Comparison of ENCODE assay signal across 9 mouse cellular contexts in the genomic region with DNA sequence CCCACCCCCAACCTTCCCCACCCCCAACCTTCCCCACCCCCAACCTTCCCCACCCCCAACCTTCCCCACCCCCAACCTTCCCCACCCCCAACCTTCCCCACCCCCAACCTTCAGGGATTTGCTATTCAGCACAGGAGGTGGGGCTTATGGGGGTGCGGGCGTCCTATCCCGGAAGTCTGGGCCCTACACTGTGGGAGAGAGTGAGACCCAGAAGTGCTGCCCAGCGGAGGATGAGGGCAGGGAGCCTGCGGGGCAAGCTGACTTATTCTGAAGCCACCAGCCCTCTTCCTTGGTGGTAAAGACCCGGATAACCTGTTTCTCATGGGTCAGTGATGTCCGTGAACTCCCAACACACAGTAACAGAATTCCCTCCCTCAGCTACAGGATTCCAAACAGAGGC. TPM values are rescaled to one million over a fixed set of nuclear protein-coding genes. Genes with fewer than 3 reads are reported as not detected.
DNase-seq lines count a peak whose midpoint lies in the region; ATAC-seq lines count a peak whose summit lies in the region.
"Had no signal": no experiment of that assay in that cellular context is flagged by ENCODE, and none has a peak within 500 bp of the region (broad histone marks: within the 10 kb centered on the region; RNA-seq: fewer than 3 reads in every experiment).

No protein-coding gene starts in this region.

- no peak overlapping the region for H3K4me3 ChIP-seq in liver, embryonic 11.5 days (ENCODE audit: low read depth, low read length)
- H3K4me3 ChIP-seq in forebrain, embryonic 10.5 days = peak overlapping the region; percentile 45
- H3K4me3 ChIP-seq in hindbrain, embryonic 13.5 days = no peak overlapping the region

- WGBS in liver, embryonic 11.5 days = 3% methylated on average over 7 of the region's 7 CpGs
- under 1% methylated on average over 7 of the region's 7 CpGs for WGBS in forebrain, embryonic 10.5 days
- WGBS in hindbrain, embryonic 13.5 days = 2% methylated on average over 7 of the region's 7 CpGs

- H3K4me2 ChIP-seq in liver, embryonic 11.5 days = peak overlapping the region; percentile 45
- H3K4me2 ChIP-seq in hindbrain, embryonic 13.5 days = peak overlapping the region; percentile 53

- H3K4me1 ChIP-seq in liver, embryonic 11.5 days (replicated peaks; ENCODE audit: control insufficient read depth, insufficient read depth, low read length) = no peaks in the 10 kb centered on the region; the same call in 1 of the 2 replicates
- H3K4me1 ChIP-seq in forebrain, embryonic 10.5 days = peaks cover 35% of the 10 kb centered on the region
- peaks cover 60% of the 10 kb centered on the region for H3K4me1 ChIP-seq in hindbrain, embryonic 13.5 days (replicated peaks)

- no peak for DNase-seq in liver, embryonic 11.5 days (ENCODE audit: low spot score)
- DNase-seq in liver = no peak
- no peak for DNase-seq in forebrain, embryonic 10.5 days (ENCODE audit: extremely low spot score, low spot score)
- DNase-seq in lung, postnatal 10 days = peak; percentile 69
- no peak for DNase-seq in frontal cortex, postnatal 25 days (ENCODE audit: low spot score in 2 of 2)
- DNase-seq in left cerebral cortex, adult 11 months (ENCODE audit: low spot score) = no peak
- no peak for DNase-seq in gastrocnemius, postnatal 4 days (ENCODE audit: low spot score in 2 of 2)

- H3K27ac ChIP-seq in liver, embryonic 11.5 days (ENCODE audit: low read depth, low read length) = no peak overlapping the region
- 0 out of 2 replicates have a peak overlapping the region, but pooled peaks have one; percentile 52 for H3K27ac ChIP-seq in forebrain, embryonic 10.5 days
- H3K27ac ChIP-seq in hindbrain, embryonic 13.5 days = no peak overlapping the region

- H3K36me3 ChIP-seq in liver, embryonic 11.5 days (ENCODE audit: control insufficient read depth, insufficient read depth, low read length) = no peaks in the 10 kb centered on the region
- no peaks in the 10 kb centered on the region for H3K36me3 ChIP-seq in forebrain, embryonic 10.5 days (replicated peaks)
- no peaks in the 10 kb centered on the region for H3K36me3 ChIP-seq in hindbrain, embryonic 13.5 days

- peaks cover 33% of the 10 kb centered on the region for H3K27me3 ChIP-seq in liver, embryonic 11.5 days (replicated peaks; ENCODE audit: control insufficient read depth, insufficient read depth, low read length)
- H3K27me3 ChIP-seq in forebrain, embryonic 10.5 days (ENCODE audit: poor library complexity, severe bottlenecking) = peaks cover 62% of the 10 kb centered on the region
- peaks cover 50% of the 10 kb centered on the region for H3K27me3 ChIP-seq in hindbrain, embryonic 13.5 days

- ATAC-seq in liver, embryonic 11.5 days (replicated peaks; ENCODE audit: low FRiP score) = no peak
- ATAC-seq in hindbrain, embryonic 13.5 days (ENCODE audit: low FRiP score) = no peak

- H3K9ac ChIP-seq in liver, embryonic 11.5 days (ENCODE audit: low read depth, low read length) = no peak overlapping the region
- peak overlapping the region; percentile 55; the same call in 1 of the 2 replicates for H3K9ac ChIP-seq in hindbrain, embryonic 13.5 days

- H3K9me3 ChIP-seq in liver, embryonic 11.5 days (ENCODE audit: control insufficient read depth, low read length) = no peaks in the 10 kb centered on the region
- no peaks in the 10 kb centered on the region for H3K9me3 ChIP-seq in forebrain, embryonic 10.5 days
- no peaks in the 10 kb centered on the region for H3K9me3 ChIP-seq in hindbrain, embryonic 13.5 days

RNA-seq across cellular contexts. Expression of gene Arhgap40, which starts 42.7 kb away (rescaled TPM):
- polyA plus RNA-seq in liver, embryonic 11.5 days (2014; fragmentation: Nextera tagmentation; extraction: Ambion mirVana) = not detected in 2 replicates
- 0.28 and 0.62 TPM in 2 replicates for polyA plus RNA-seq in forebrain, embryonic 10.5 days (2016; fragmentation: Nextera tagmentation; extraction: Ambion mirVana)
- 0.72 and 0.86 TPM in 2 replicates for polyA plus RNA-seq in hindbrain, embryonic 13.5 days (2015; fragmentation: Nextera tagmentation; extraction: Ambion mirVana)
- total RNA-seq in gastrocnemius, postnatal 4 days (2021) = not detected
- total RNA-seq: MEL had no signal

RNA-seq across cellular contexts. Expression of gene Adig, which starts 52.8 kb away (rescaled TPM):
- not detected in 2 replicates for polyA plus RNA-seq in liver, embryonic 11.5 days (2014; fragmentation: Nextera tagmentation; extraction: Ambion mirVana)
- polyA plus RNA-seq in forebrain, embryonic 10.5 days (2016; fragmentation: Nextera tagmentation; extraction: Ambion mirVana) = not detected in 2 replicates
- polyA plus RNA-seq in hindbrain, embryonic 13.5 days (2015; fragmentation: Nextera tagmentation; extraction: Ambion mirVana) = not detected in 2 replicates
- total RNA-seq in gastrocnemius, postnatal 4 days (2021) = 1 to 10 TPM; 6.8 to 7.6 TPM
- total RNA-seq: MEL had no signal

RNA-seq across cellular contexts. Expression of gene Slc32a1, which starts 55.3 kb away (rescaled TPM):
- 0.05 and 0.06 TPM in 2 replicates for polyA plus RNA-seq in liver, embryonic 11.5 days (2014; fragmentation: Nextera tagmentation; extraction: Ambion mirVana)
- polyA plus RNA-seq in forebrain, embryonic 10.5 days (2016; fragmentation: Nextera tagmentation; extraction: Ambion mirVana) = 0.14 and 0.47 TPM in 2 replicates
- 6.6 and 8.1 TPM in 2 replicates for polyA plus RNA-seq in hindbrain, embryonic 13.5 days (2015; fragmentation: Nextera tagmentation; extraction: Ambion mirVana)
- not detected for total RNA-seq in gastrocnemius, postnatal 4 days (2021)
- total RNA-seq: MEL had no signal
